Mouse (Mus musculus): Measurements from ENCODE around the gene Defa31.
"Not testable (repeated sequence)": the region's sequence is repeated elsewhere in the genome, so short reads cannot be mapped to it uniquely, and the experiment has no call there.

GRCm38 (mm10) chr8:21161977-21162376 is 29.4 kb upstream of the Defa31 start, which contains the start of gene Defa22:
- not testable (repeated sequence) for TF ChIP-seq POLR2A (IDR thresholded peaks at IDR 0.05; ENCODE audit: insufficient read length, low read depth); USF1 (IDR thresholded peaks at IDR 0.05; ENCODE audit: low read depth); E2F4 (IDR thresholded peaks at IDR 0.05; ENCODE audit: insufficient read depth); MYOG (IDR thresholded peaks at IDR 0.05; ENCODE audit: control insufficient read depth in 1 of 3, insufficient read depth in 1 of 3, insufficient read length in 2 of 3, low read depth in 2 of 3); CEBPB (IDR thresholded peaks at IDR 0.05; ENCODE audit: insufficient read depth, poor library complexity, severe bottlenecking); REST (IDR thresholded peaks at IDR 0.05; ENCODE audit: insufficient read depth, insufficient read length)

All from myocyte (in vitro differentiated cells).